Mouse (Mus musculus): ENCODE data around the gene Ggta1. TPM values are rescaled to one million over a fixed set of nuclear protein-coding genes. Genes with fewer than 3 reads are reported as not detected.

The Ggta1 gene
- polyA plus RNA-seq, 1 experiment from 2014 or later, result 32.5 TPM

DNA sequence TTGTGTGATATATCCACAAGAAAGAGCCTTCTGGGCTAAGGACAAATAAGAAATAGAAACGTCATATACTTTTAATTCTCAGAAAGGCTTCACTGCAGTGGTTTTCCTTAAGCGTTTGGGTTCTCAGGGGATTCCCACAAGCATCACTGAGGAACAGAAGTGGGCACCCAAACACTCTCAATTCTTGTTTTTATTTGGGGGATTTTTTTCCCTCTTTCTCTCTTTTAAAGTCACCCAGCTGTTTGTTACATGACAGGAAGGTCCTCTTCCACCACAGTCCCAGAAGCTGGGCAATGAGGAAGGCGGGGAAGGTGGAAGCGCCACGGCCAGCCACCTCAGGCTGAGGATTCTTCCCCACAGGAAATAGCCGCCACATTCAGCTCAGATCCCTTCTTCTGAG is 46.6 kb downstream of the Ggta1 start:
- Histone ChIP-seq H3K36me3 (ENCODE audit: control insufficient read depth, insufficient read depth, low read length) (peaks cover 17% of the 10 kb centered on the region), H3K9me3 (ENCODE audit: control insufficient read depth, low read length) (peaks cover 9% of the 10 kb centered on the region), H3K27me3 (replicated peaks; ENCODE audit: control insufficient read depth, insufficient read depth, low read length) (no peaks in the 10 kb centered on the region), H3K27ac (replicated peaks; ENCODE audit: low read depth, low read length) (no peak overlapping the region), H3K4me3 (ENCODE audit: low read depth, low read length) (no peak overlapping the region), H3K4me1 (ENCODE audit: control insufficient read depth, insufficient read depth, low read length) (no peaks in the 10 kb centered on the region), H3K4me2 (ENCODE audit: low read depth, low read length) (no peak overlapping the region), H3K9ac (ENCODE audit: low read depth, low read length) (no peak overlapping the region)
- DNase-seq (ENCODE audit: low spot score), result no peak
- ATAC-seq (ENCODE audit: low read depth), result no peak
- WGBS, result 74% methylated on average over 6 of the region's 6 CpGs

DNA sequence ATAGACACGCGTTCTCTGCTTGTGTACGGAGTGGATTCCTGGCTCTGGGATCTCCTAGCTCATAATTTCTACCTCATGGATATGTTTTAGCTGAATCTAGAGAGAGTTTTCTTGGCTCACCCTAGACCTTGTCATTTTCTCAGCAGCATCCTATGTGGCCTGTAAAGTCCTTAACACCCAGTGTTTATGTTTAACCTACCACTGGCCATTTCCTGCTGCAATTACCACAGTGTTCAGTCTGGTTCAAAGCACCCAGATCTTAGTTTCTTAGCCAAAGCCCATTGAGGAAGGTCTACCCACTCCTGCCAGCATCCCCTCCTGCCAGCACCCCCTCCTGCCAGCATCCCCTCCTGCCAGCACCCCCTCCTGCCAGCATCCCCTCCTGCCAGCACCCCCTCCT is 50.2 kb downstream of the Ggta1 start:
- H3K9ac ChIP-seq (ENCODE audit: low read depth, low read length), result no peak overlapping the region

DNA sequence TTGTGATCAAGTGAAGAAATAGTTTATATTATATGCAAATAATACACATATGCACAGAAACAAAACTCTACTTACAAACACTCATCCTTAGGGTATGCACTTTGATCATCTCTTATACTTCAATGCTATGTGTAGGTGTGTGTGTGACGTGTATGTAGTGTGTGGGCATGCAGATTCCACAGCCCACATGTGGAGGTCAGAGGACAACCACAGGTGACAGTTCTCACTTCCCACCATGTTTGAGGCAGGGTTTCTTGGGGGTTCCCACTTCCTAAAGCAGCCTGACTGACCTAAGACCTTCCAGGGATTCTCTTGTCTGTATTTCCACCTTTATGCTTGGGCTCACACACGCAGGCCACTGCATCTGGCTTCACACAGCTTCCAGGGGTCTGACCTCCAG is 50.8 kb downstream of the Ggta1 start:
- Histone ChIP-seq H3K9ac (ENCODE audit: low read depth, low read length) (no peak overlapping the region), H3K4me2 (ENCODE audit: low read depth, low read length) (no peak overlapping the region), H3K4me3 (ENCODE audit: low read depth, low read length) (no peak overlapping the region), H3K4me1 (ENCODE audit: control insufficient read depth, insufficient read depth, low read length) (no peaks in the 10 kb centered on the region), H3K36me3 (ENCODE audit: control insufficient read depth, insufficient read depth, low read length) (0 out of 2 replicates have a peak, but pooled peaks cover 10% of the 10 kb centered on the region), H3K27me3 (replicated peaks; ENCODE audit: control insufficient read depth, insufficient read depth, low read length) (no peaks in the 10 kb centered on the region), H3K27ac (replicated peaks; ENCODE audit: low read depth, low read length) (no peak overlapping the region), H3K9me3 (ENCODE audit: control insufficient read depth, low read length) (no peaks in the 10 kb centered on the region)
- DNase-seq (ENCODE audit: low spot score), result no peak
- 84% methylated on average over 2 of the region's 2 CpGs for WGBS
- no peak for ATAC-seq (ENCODE audit: low read depth)

More for the DNA sequence above, 50.2 kb downstream of the Ggta1 start:
- no peak overlapping the region for H3K4me3 ChIP-seq (ENCODE audit: low read depth, low read length)
- H3K4me2 ChIP-seq (ENCODE audit: low read depth, low read length), result no peak overlapping the region
- no peak overlapping the region for H3K27ac ChIP-seq (replicated peaks; ENCODE audit: low read depth, low read length)
- 0 out of 2 replicates have a peak, but pooled peaks cover 10% of the 10 kb centered on the region for H3K36me3 ChIP-seq (ENCODE audit: control insufficient read depth, insufficient read depth, low read length)
- no peaks in the 10 kb centered on the region for H3K4me1 ChIP-seq (ENCODE audit: control insufficient read depth, insufficient read depth, low read length)
- DNase-seq (ENCODE audit: low spot score) (no peak), ATAC-seq (ENCODE audit: low read depth) (no peak)
- no peaks in the 10 kb centered on the region for H3K9me3 ChIP-seq (ENCODE audit: control insufficient read depth, low read length)
- WGBS, result 95% methylated on average over 3 of the region's 3 CpGs
- no peaks in the 10 kb centered on the region for H3K27me3 ChIP-seq (replicated peaks; ENCODE audit: control insufficient read depth, insufficient read depth, low read length)

DNA sequence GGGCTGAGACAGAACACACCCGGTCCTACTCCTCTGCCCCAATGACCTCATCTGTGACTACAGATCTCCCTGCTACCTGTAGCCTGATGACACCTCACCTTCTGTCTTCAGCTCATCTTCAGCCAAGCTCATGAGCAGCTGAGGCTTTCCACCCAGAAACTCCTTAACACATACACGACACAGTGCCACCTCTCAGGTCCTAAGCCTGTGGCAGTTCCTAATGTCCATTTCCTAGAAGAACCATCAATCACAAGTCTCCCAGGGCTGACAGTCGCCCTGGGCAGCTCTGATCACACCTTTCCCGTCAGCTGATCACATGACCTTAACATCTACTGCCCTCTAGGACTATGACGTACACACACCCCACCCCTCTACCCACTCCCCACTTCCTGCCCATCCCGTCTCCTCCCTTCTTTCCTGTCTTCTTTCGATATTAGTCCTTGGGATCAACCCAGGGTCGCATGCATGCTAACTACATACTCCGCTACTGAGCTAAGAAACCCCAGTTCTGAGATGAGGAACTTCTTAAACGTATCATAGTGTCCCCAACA is 51.3 kb downstream of the Ggta1 start:
- 68% methylated on average over 10 of the region's 10 CpGs for WGBS
- no peak overlapping the region for H3K27ac ChIP-seq (replicated peaks; ENCODE audit: low read depth, low read length)
- ATAC-seq (ENCODE audit: low read depth) (no peak), DNase-seq (ENCODE audit: low spot score) (no peak)
- H3K27me3 ChIP-seq (replicated peaks; ENCODE audit: control insufficient read depth, insufficient read depth, low read length), result no peaks in the 10 kb centered on the region
- no peak overlapping the region for H3K4me3 ChIP-seq (ENCODE audit: low read depth, low read length)
- no peak overlapping the region for H3K9ac ChIP-seq (ENCODE audit: low read depth, low read length)
- H3K4me2 ChIP-seq (ENCODE audit: low read depth, low read length), result no peak overlapping the region
- H3K4me1 ChIP-seq (ENCODE audit: control insufficient read depth, insufficient read depth, low read length), result no peaks in the 10 kb centered on the region
- H3K36me3 ChIP-seq (ENCODE audit: control insufficient read depth, insufficient read depth, low read length), result 0 out of 2 replicates have a peak, but pooled peaks cover 10% of the 10 kb centered on the region
- no peaks in the 10 kb centered on the region for H3K9me3 ChIP-seq (ENCODE audit: control insufficient read depth, low read length)

DNA sequence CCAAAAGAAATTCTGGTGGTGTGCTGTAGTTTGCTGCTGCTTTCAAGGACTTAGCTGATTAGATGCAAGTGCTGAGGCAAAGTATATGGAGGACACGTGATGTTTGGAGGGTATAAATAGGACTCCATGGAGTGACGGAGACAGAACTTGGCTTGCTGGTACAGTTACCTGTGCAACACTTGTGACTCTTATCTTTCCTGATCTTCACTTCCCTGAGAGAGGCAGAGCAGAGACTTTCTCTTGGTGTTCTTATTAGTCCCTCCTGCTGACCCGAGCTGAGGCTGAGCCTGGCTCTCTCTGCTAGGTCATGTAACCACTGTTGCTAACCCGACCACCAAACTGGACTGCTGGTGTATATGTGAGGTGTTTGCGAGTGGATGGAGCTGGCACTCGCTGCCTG is 53.6 kb downstream of the Ggta1 start:
- Histone ChIP-seq H3K27ac (replicated peaks; ENCODE audit: low read depth, low read length) (no peak overlapping the region), H3K9me3 (ENCODE audit: control insufficient read depth, low read length) (no peaks in the 10 kb centered on the region), H3K36me3 (ENCODE audit: control insufficient read depth, insufficient read depth, low read length) (0 out of 2 replicates have a peak, but pooled peaks cover 10% of the 10 kb centered on the region), H3K4me1 (ENCODE audit: control insufficient read depth, insufficient read depth, low read length) (no peaks in the 10 kb centered on the region), H3K27me3 (replicated peaks; ENCODE audit: control insufficient read depth, insufficient read depth, low read length) (no peaks in the 10 kb centered on the region), H3K4me2 (ENCODE audit: low read depth, low read length) (no peak overlapping the region), H3K4me3 (ENCODE audit: low read depth, low read length) (no peak overlapping the region), H3K9ac (ENCODE audit: low read depth, low read length) (no peak overlapping the region)
- 90% methylated on average over 6 of the region's 6 CpGs for WGBS
- DNase-seq (ENCODE audit: low spot score) (no peak), ATAC-seq (ENCODE audit: low read depth) (no peak)

DNA sequence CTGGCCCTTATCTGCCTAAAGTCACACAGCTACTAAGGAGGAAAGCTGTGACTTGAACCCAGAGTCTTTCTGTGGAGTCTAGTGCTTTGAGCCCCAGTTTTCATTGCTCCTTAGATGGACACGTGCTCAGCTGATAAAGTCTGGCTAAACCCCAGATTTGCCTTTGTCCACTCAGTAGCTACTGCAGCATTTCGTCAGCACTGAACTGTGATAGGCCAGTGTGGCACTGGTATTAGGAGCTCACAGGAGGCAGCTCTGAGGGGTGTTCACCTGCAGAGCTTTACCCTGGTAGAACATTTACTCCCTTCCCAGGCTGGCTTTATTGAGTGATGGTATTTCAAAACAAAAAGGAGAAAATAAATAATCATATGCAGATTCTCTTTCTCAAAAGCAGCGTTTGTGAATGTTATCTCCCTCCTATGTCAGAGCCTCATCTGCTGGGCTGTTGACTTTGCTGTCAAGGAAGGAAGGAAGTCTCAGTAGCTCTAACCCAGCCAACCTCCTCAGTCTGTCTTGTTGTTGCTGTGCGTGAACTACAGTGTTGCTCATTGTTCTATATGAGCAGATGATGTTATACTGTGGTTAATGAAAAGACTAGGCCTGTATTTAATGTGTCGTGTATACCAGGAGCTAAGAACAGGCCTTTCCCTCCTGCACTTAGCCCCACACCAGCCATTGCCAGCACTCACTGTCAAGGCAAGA is 54.5 kb downstream of the Ggta1 start:
- 74% methylated on average over 5 of the region's 5 CpGs for WGBS
- ATAC-seq (ENCODE audit: low read depth) (no peak), DNase-seq (ENCODE audit: low spot score) (no peak)
- Histone ChIP-seq H3K36me3 (ENCODE audit: control insufficient read depth, insufficient read depth, low read length) (0 out of 2 replicates have a peak, but pooled peaks cover 10% of the 10 kb centered on the region), H3K9ac (ENCODE audit: low read depth, low read length) (no peak overlapping the region), H3K27ac (replicated peaks; ENCODE audit: low read depth, low read length) (no peak overlapping the region), H3K4me2 (ENCODE audit: low read depth, low read length) (no peak overlapping the region), H3K27me3 (replicated peaks; ENCODE audit: control insufficient read depth, insufficient read depth, low read length) (no peaks in the 10 kb centered on the region), H3K4me3 (ENCODE audit: low read depth, low read length) (no peak overlapping the region), H3K9me3 (ENCODE audit: control insufficient read depth, low read length) (no peaks in the 10 kb centered on the region), H3K4me1 (ENCODE audit: control insufficient read depth, insufficient read depth, low read length) (no peaks in the 10 kb centered on the region)

DNA sequence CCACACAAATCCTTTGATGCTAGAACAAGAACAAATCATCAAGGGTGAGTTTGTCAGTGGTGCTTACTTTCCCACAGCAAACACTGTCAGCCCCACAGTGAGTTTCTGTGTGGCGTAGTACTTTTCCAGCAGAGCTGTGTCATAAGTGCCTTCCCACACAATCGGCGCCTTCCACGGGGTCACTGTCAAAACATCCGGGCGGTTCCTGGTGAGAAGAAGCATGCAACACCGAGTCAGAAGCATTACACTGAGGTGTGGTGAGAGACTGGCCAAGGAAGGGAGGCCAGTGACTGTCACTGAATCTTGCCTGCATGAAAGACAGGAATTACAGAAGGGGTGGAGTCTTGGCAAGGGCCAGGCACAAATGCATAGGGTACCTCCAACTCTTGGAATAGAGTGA is 55.2 kb downstream of the Ggta1 start:
- no peak overlapping the region for H3K9ac ChIP-seq (ENCODE audit: low read depth, low read length)
- H3K4me3 ChIP-seq (ENCODE audit: low read depth, low read length), result no peak overlapping the region
- no peak for DNase-seq (ENCODE audit: low spot score)
- 0 out of 2 replicates have a peak, but pooled peaks cover 10% of the 10 kb centered on the region for H3K36me3 ChIP-seq (ENCODE audit: control insufficient read depth, insufficient read depth, low read length)
- no peaks in the 10 kb centered on the region for H3K27me3 ChIP-seq (replicated peaks; ENCODE audit: control insufficient read depth, insufficient read depth, low read length)
- 80% methylated on average over 7 of the region's 7 CpGs for WGBS
- no peak for ATAC-seq (ENCODE audit: low read depth)
- no peaks in the 10 kb centered on the region for H3K9me3 ChIP-seq (ENCODE audit: control insufficient read depth, low read length)
- no peaks in the 10 kb centered on the region for H3K4me1 ChIP-seq (ENCODE audit: control insufficient read depth, insufficient read depth, low read length)
- no peak overlapping the region for H3K27ac ChIP-seq (replicated peaks; ENCODE audit: low read depth, low read length)
- H3K4me2 ChIP-seq (ENCODE audit: low read depth, low read length), result no peak overlapping the region

DNA sequence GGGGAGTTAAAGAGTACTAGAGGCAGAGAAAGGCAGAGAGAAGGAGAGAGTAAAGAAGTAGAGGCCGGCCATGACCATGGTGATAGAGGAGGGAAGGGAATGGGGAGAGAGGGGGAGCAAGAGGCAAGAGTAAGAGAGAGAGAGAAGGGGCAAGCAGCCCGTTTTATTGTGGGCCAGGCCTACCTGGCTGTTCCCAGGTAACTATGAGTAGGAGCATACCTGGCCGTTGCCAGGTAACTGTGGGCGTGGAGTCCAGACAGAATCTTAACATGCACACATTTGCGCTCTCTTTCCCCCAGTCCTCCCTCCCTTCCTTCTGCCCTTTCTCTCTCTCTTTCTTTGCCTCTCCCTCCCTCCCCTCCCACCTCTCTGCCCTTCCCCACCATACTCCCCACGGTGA is 55.8 kb downstream of the Ggta1 start:
- Histone ChIP-seq H3K4me3 (ENCODE audit: low read depth, low read length) (no peak overlapping the region), H3K9ac (ENCODE audit: low read depth, low read length) (no peak overlapping the region), H3K36me3 (ENCODE audit: control insufficient read depth, insufficient read depth, low read length) (0 out of 2 replicates have a peak, but pooled peaks cover 10% of the 10 kb centered on the region), H3K9me3 (ENCODE audit: control insufficient read depth, low read length) (no peaks in the 10 kb centered on the region), H3K27me3 (replicated peaks; ENCODE audit: control insufficient read depth, insufficient read depth, low read length) (no peaks in the 10 kb centered on the region), H3K4me1 (ENCODE audit: control insufficient read depth, insufficient read depth, low read length) (no peaks in the 10 kb centered on the region), H3K4me2 (ENCODE audit: low read depth, low read length) (no peak overlapping the region), H3K27ac (replicated peaks; ENCODE audit: low read depth, low read length) (no peak overlapping the region)
- DNase-seq (ENCODE audit: low spot score), result no peak
- 80% methylated on average over 6 of the region's 6 CpGs for WGBS
- no peak for ATAC-seq (ENCODE audit: low read depth)

DNA sequence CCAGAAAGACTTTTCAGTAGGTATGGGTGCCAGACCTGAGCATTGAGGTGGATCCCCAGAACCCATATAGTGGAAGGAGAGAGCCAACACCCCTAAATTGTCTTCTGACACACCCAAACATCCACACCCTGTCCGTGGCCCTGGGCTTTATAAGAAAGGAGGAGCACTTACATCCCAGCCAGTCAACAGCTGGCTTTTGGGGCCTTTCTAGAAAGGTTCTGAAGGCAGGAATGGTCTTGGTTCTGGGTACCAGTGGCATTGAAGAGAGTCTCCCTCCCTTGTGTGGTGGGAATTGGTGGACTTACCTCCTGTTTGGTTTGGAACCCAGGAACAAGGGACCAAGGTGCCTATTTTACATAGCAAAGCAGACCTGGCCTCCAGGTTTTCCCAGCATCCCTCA is 56.4 kb downstream of the Ggta1 start:
- DNase-seq (ENCODE audit: low spot score), result no peak
- ATAC-seq (ENCODE audit: low read depth), result no peak
- WGBS, result 50% methylated on average over 1 of the region's 1 CpGs
- Histone ChIP-seq H3K27ac (replicated peaks; ENCODE audit: low read depth, low read length) (no peak overlapping the region), H3K4me1 (ENCODE audit: control insufficient read depth, insufficient read depth, low read length) (no peaks in the 10 kb centered on the region), H3K9ac (ENCODE audit: low read depth, low read length) (no peak overlapping the region), H3K27me3 (replicated peaks; ENCODE audit: control insufficient read depth, insufficient read depth, low read length) (no peaks in the 10 kb centered on the region), H3K9me3 (ENCODE audit: control insufficient read depth, low read length) (no peaks in the 10 kb centered on the region), H3K4me3 (ENCODE audit: low read depth, low read length) (no peak overlapping the region), H3K4me2 (ENCODE audit: low read depth, low read length) (no peak overlapping the region), H3K36me3 (ENCODE audit: control insufficient read depth, insufficient read depth, low read length) (0 out of 2 replicates have a peak, but pooled peaks cover 10% of the 10 kb centered on the region)

Measured in embryonic facial prominence, embryonic 14.5 days (tissue).